8 mouse cellular contexts compared by ENCODE assay signal in genomic region chr4:118409142-118409900, GRCm38 (mm10). TPM values are rescaled to one million over a fixed set of nuclear protein-coding genes. Genes with fewer than 3 reads are reported as not detected.
DNase-seq lines count a peak whose midpoint lies in the region; ATAC-seq lines count a peak whose summit lies in the region.

Gene Szt2 (minus strand): TSS chr4:118409273.
Gene Med8 (plus strand): TSS chr4:118409337.

- no peaks in the 10 kb centered on the region for H3K27me3 ChIP-seq in hindbrain, embryonic 12.5 days

- peak within 1 kb of the TSS; percentile 95 for H3K4me2 ChIP-seq in hindbrain, embryonic 12.5 days (replicated peaks)

- peaks cover 49% of the 10 kb centered on the region for H3K36me3 ChIP-seq in hindbrain, embryonic 12.5 days

- H3K9ac ChIP-seq in hindbrain, embryonic 12.5 days: peak within 1 kb of the TSS; percentile 93

- no peaks in the 10 kb centered on the region for H3K9me3 ChIP-seq in hindbrain, embryonic 12.5 days (replicated peaks)

- H3K4me1 ChIP-seq in hindbrain, embryonic 12.5 days: peaks cover 23% of the 10 kb centered on the region

- DNase-seq in Muller cell, postnatal 12 days (ENCODE audit: inconsistent ontology term): peak; percentile 92
- peak; percentile 90 for DNase-seq in cerebellum, adult 9-11 months
- DNase-seq in frontal cortex, postnatal 10 days (ENCODE audit: low spot score in 2 of 2): peak; percentile 82 to 86
- peak; percentile 86 to 93 for DNase-seq in layer of hippocampus, postnatal 14 days (ENCODE audit: low spot score in 2 of 2)
- DNase-seq in lung, postnatal 14 days: peak; percentile 91
- DNase-seq in retina, adult 2 months (ENCODE audit: low read depth, low spot score): peak; percentile 84
- DNase-seq in thymus, postnatal 36 days: peak; percentile 88 to 90

- H3K4me3 ChIP-seq in hindbrain, embryonic 12.5 days: peak within 1 kb of the TSS; percentile 91

- H3K27ac ChIP-seq in hindbrain, embryonic 12.5 days: peak within 1 kb of the TSS; percentile 74

- ATAC-seq in hindbrain, embryonic 12.5 days (ENCODE audit: low FRiP score): peak; percentile 95

- WGBS in hindbrain, embryonic 12.5 days: under 1% methylated on average over 53 of the region's 53 CpGs

RNA-seq across cellular contexts. Expression of gene Szt2, which starts in this region (rescaled TPM):
- 11.5 and 13.6 TPM in 2 replicates for polyA plus RNA-seq in hindbrain, embryonic 12.5 days (2016; fragmentation: Nextera tagmentation; extraction: Ambion mirVana)
- total RNA-seq in layer of hippocampus, postnatal 14 days (2021): 10 to 100 TPM; 34.2 to 43.8 TPM

RNA-seq across cellular contexts. Expression of gene Med8, which starts in this region (rescaled TPM):
- polyA plus RNA-seq in hindbrain, embryonic 12.5 days (2016; fragmentation: Nextera tagmentation; extraction: Ambion mirVana): 125 and 131 TPM in 2 replicates
- 10 to 100 TPM; 63.7 to 63.9 TPM for total RNA-seq in layer of hippocampus, postnatal 14 days (2021)

Comparison
In these comparisons a context has a peak if more than half of its experiments do, and no peak if none do; other contexts are left out.
1. Peak in every context shown above with its lines: DNase-seq, ATAC-seq, H3K4me3 ChIP-seq and H3K27ac ChIP-seq.